Mouse (Mus musculus) bone marrow, adult 2 months (tissue): ENCODE data around the gene Ndufaf5. TPM values are rescaled to one million over a fixed set of nuclear protein-coding genes. Genes with fewer than 3 reads are reported as not detected.
"Not testable (repeated sequence)": the region's sequence is repeated elsewhere in the genome, so short reads cannot be mapped to it uniquely, and the experiment has no call there.

Experiments
- H3K27ac ChIP-seq: fragments of 200-500 bp; 2 replicates; pipeline ENCODE4 v1.5.1; 2012; ENCODE audit warnings: low read depth, mild to moderate bottlenecking, control low read depth, inconsistent platforms, low read length; ENCODE audit not compliant: control insufficient read depth, poor library complexity, insufficient read depth
- H3K4me1 ChIP-seq: fragments of 200-500 bp; 2 replicates; pipeline ENCODE4 v1.6.1; 2011; ENCODE audit warnings: low read length; ENCODE audit not compliant: control insufficient read depth, insufficient read depth
- H3K4me3 ChIP-seq: fragments of 200-500 bp; replicated peaks from 2 replicates; pipeline ENCODE3; 2011; ENCODE audit warnings: mild to moderate bottlenecking, low read depth, low read length, control low read depth; ENCODE audit not compliant: control insufficient read depth
- CTCF ChIP-seq: fragments of 200-500 bp; IDR thresholded peaks from 2 replicates; pipeline ENCODE4 v1.5.1; 2011; ENCODE audit warnings: low read length, control low read depth; ENCODE audit not compliant: control insufficient read depth, insufficient read depth
- POLR2A ChIP-seq: fragments of 200-500 bp; IDR thresholded peaks from 2 replicates; pipeline ENCODE4 v1.6.1; 2011; ENCODE audit warnings: low read depth, mild to moderate bottlenecking, control low read depth, low read length, borderline replicate concordance; ENCODE audit not compliant: control insufficient read depth
- WGBS: fragments of 180-500 bp; shearing (Covaris S2); methylation state at CpG from one replicate; pipeline ENCODE4 v1.1.7; 2018; 5-methylcytosine and 5-hydroxymethylcytosine counted together
- polyA plus RNA-seq: library from polyadenylated mRNA; stranded (reverse); fragments of >200 nt; gene quantifications from 2 replicates; pipeline ENCODE4 v1.2.4, GENCODE M21; 2011; ENCODE audit warnings: low replicate concordance; ENCODE audit not compliant: missing spikeins, insufficient read depth, insufficient read length

Gene Ndufaf5
- 2.2 and 6.5 TPM in 2 replicates for polyA plus RNA-seq

DNA sequence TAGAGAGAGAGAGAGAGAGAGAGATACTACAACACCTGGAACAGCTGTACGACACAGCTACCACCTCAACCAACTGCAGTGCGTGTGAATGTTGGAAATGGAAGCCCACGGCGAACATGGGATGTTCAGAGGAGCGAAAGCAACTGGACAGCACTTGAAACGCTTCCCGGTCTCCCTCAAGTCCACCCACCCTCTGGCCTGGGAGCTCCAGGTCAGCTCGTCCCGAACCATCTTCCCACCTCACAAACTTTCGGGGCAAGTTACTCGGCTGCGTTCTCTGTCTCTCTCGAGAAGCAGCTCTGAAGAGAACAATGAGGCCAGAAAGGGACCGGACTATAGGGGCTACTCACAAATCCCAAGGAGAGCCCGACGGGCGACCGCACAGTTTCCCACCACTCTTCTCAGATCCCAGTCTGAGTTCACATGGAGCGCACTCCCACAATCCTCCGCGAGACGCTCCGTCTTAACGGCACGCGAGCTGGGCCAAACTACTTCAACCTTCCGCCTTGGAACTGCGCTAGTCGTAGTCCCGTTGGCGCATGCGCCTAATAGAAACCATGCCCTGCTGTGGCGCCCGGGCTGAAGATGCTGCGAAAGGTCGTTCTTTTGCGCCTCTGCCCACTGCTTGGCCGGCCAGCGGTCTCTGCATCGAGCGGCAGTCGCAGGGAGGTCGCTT lies at the start of gene Ndufaf5, which contains the start of gene Esf1:
Ndufaf5 (plus strand) TSS at position 523 of the 676 bp plus-strand sequence.
Esf1 (minus strand) TSS at position 438 of the 676 bp plus-strand sequence.
- Histone ChIP-seq H3K4me1 (peaks cover 1% of the 10 kb centered on the region; the same call in 1 of the 2 replicates), H3K27ac (peak within 1 kb of the TSS; percentile 77), H3K4me3 (peak within 1 kb of the TSS; percentile 95)
- WGBS: under 1% methylated on average over 43 of the region's 43 CpGs
- TF ChIP-seq POLR2A (peak; percentile 39; the same call in 1 of the 2 replicates), CTCF (no peak)

DNA sequence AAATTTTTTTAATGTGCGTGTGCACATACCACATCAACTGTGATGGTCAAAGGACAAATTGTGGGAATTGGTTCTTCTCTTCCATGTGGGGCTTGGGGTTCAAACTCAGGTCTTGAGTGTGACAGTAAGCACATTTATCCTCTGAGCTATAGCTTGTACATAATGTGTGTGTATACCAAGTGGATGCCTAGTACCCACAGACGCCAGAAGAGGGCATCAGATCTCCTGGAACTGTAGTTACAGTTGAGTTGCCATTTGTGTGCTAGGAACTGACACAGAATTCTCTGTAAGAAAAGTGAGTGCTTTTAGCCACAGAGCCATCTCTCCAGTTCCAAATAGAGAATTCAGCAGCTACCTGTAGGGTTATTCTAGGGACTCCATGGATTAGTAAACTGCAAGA lies 44.9 kb upstream of the Ndufaf5 start:
- TF ChIP-seq CTCF: no peak
- TF ChIP-seq POLR2A: no peak
- Histone ChIP-seq H3K4me1 (no peaks in the 10 kb centered on the region), H3K27ac (no peak overlapping the region), H3K4me3 (no peak overlapping the region)
- 85% methylated on average over 2 of the region's 2 CpGs for WGBS

DNA sequence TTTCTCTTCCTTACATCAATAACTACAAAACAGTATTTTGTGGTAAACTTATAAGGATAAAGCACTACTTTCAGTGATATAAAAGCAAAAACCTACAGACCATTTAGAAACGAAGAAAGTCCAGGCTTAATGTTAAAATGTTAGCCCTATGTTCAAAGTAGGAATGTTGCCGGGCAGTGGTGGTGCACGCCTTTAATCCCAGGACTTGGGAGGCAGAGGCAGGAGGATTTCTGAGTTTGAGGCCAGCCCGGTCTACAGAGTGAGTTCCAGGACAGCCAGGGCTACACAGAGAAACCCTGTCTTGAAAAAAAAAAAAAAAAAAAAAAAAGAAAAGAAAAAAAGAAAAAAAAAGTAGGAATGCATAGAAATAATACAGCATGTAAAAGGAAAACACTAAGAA lies 18.7 kb upstream of the Ndufaf5 start, which contains the start of gene Gm17374:
Gm17374 (plus strand) TSS at position 301 of the 400 bp plus-strand sequence.
- H3K27ac ChIP-seq, H3K4me3 ChIP-seq, H3K4me1 ChIP-seq: not testable (repeated sequence)
- WGBS: 86% methylated on average over 4 of the region's 4 CpGs

DNA sequence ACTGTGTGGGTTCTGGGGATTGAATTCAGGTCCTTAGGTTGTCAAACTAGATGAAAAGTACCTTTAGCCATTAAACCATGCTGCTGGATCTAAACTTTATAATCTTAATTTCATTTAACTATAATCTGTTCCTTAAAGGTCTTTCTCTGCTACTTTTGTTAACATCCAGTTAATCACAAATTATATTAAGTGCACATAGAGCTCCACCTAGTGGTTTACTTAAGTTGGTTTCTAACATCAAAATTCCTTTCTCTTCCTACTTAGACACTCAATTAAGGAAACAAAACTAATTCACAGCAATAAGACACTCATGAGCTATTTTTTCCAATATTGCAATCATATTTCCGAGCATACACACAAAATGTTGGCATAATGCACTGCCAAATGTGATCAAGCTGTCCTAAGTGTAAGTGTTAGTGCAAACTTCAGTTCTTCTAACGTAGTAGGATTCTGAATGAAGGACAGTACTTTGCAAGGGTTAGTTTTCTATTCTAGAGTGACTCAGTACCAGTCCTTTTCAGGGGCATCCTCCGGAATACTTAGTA lies 11.2 kb upstream of the Ndufaf5 start:
- Histone ChIP-seq H3K4me1 (peaks cover 1% of the 10 kb centered on the region; the same call in 1 of the 2 replicates), H3K27ac (no peak overlapping the region), H3K4me3 (no peak overlapping the region)
- TF ChIP-seq CTCF: no peak
- no peak for TF ChIP-seq POLR2A
- WGBS: 77% methylated on average over 3 of the region's 3 CpGs

GRCm38 (mm10) chr2:140163351-140163854 lies 7.0 kb upstream of the Ndufaf5 start:
- H3K27ac ChIP-seq: no peak overlapping the region
- no peak overlapping the region for H3K4me3 ChIP-seq
- no peak for TF ChIP-seq POLR2A
- TF ChIP-seq CTCF: no peak
- peaks cover 1% of the 10 kb centered on the region; the same call in 1 of the 2 replicates for H3K4me1 ChIP-seq
- WGBS: 79% methylated on average over 5 of the region's 5 CpGs

GRCm38 (mm10) chr2:140169057-140169456 lies 1.4 kb upstream of the Ndufaf5 start:
- Histone ChIP-seq H3K27ac (no peak overlapping the region), H3K4me1 (peaks cover 1% of the 10 kb centered on the region; the same call in 1 of the 2 replicates), H3K4me3 (no peak overlapping the region)
- WGBS: 47% methylated on average over 1 of the region's 1 CpGs
- no peak for TF ChIP-seq POLR2A
- no peak for TF ChIP-seq CTCF

DNA sequence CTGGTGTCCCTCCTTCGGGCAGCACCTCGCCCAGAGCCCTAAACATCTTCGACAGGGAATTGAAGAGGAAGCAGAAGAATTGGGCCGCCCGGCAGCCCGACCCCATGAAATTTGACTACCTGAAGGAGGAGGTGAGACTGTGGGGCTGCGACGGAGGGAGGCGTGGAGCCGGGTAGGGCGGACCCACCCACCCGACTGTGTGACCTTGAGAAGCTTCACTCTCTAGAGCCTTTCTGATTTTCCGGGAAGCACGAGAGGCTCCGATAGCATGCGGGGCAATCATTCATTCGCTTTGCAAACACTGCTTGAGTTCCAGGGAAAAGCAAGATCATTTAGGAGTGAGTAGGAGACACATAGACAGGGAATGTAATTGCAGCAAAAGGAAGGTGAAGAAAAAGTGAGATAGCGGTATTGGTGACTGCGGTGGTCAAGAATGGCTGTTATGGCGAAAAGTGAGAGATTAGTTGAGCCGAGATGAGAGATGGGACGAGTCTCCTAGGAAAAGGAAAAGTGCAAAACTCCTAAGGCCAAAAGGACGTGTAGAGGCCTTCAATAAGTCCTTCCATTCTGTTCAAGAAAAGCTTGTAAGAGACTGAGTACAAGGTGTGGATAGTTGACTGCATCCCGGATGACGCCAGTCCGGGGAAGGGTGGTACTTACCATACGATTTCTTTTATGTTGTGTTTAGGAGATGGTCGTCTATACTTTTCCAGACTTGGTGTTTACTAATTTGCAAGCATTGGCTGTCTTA lies 529 bp downstream of the Ndufaf5 start:
- TF ChIP-seq POLR2A (no peak), CTCF (no peak)
- WGBS: 6% methylated on average over 28 of the region's 28 CpGs

GRCm38 (mm10) chr2:140185685-140186210 lies 15.3 kb downstream of the Ndufaf5 start:
- H3K4me3 ChIP-seq, H3K4me1 ChIP-seq, H3K27ac ChIP-seq: not testable (repeated sequence)
- WGBS: 86% methylated on average over 3 of the region's 3 CpGs

More for the DNA sequence above, 529 bp downstream of the Ndufaf5 start:
- Histone ChIP-seq H3K4me1 (peaks cover 1% of the 10 kb centered on the region; the same call in 1 of the 2 replicates), H3K4me3 (peak overlapping the region; percentile 95), H3K27ac (peak overlapping the region; percentile 77)
